Mouse (Mus musculus) liver, adult 2 months (tissue): ENCODE measurements around the gene Etfa. TPM values are rescaled to one million over a fixed set of nuclear protein-coding genes. Genes with fewer than 3 reads are reported as not detected.

Source experiments
- DNase-seq: peaks from one replicate; pipeline ENCODE4 v3.0.0-alpha.2; 2011; ENCODE audit warnings: low read depth, low spot score; ENCODE audit errors: extremely low read depth
- H3K27ac ChIP-seq: fragments of 200-500 bp; replicated peaks from 2 replicates; pipeline ENCODE4 v1.5.1; 2012; ENCODE audit warnings: low read depth, mild to moderate bottlenecking, control low read depth, inconsistent platforms, low read length; ENCODE audit not compliant: insufficient read depth
- H3K27me3 ChIP-seq: fragments of 200-500 bp; 2 replicates; pipeline ENCODE4 v1.6.1; 2012; ENCODE audit warnings: mild to moderate bottlenecking, moderate library complexity, low read length, inconsistent platforms; ENCODE audit not compliant: control insufficient read depth, insufficient read depth
- H3K36me3 ChIP-seq: fragments of 200-500 bp; 2 replicates; pipeline ENCODE4 v1.6.1; 2012; ENCODE audit warnings: low read length, inconsistent platforms; ENCODE audit not compliant: control insufficient read depth, insufficient read depth
- H3K4me1 ChIP-seq: fragments of 200-500 bp; 2 replicates; pipeline ENCODE4 v1.6.1; 2011; ENCODE audit warnings: low read length; ENCODE audit not compliant: control insufficient read depth, insufficient read depth
- H3K4me3 ChIP-seq: fragments of 200-500 bp; 2 replicates; pipeline ENCODE4 v1.5.1; 2011; ENCODE audit warnings: low read depth, mild to moderate bottlenecking, control low read depth, low read length, moderate library complexity; ENCODE audit not compliant: insufficient read depth
- H3K79me2 ChIP-seq: fragments of 200-500 bp; 2 replicates; pipeline ENCODE4 v1.6.1; 2012; ENCODE audit warnings: inconsistent platforms, mild to moderate bottlenecking, low read length, moderate library complexity; ENCODE audit not compliant: control insufficient read depth, insufficient read depth
- H3K9ac ChIP-seq: fragments of 200-500 bp; 2 replicates; pipeline ENCODE4 v1.6.1; 2012; ENCODE audit warnings: low read depth, mild to moderate bottlenecking, control low read depth, inconsistent platforms, low read length
- CTCF ChIP-seq: fragments of 200-500 bp; IDR thresholded peaks from 2 replicates; pipeline ENCODE4 v1.5.1; 2011; ENCODE audit warnings: low read depth, low read length, control low read depth
- POLR2A ChIP-seq: fragments of 200-500 bp; IDR thresholded peaks from 2 replicates; pipeline ENCODE4 v1.6.1; 2011; ENCODE audit warnings: low read length, control low read depth; ENCODE audit not compliant: insufficient read depth; ENCODE audit errors: extremely low read depth
- WGBS: fragments of 180-500 bp; shearing (Covaris S2); methylation state at CpG from one replicate; pipeline ENCODE4 v1.1.7; 2018; 5-methylcytosine and 5-hydroxymethylcytosine counted together
- polyA plus RNA-seq: library from polyadenylated mRNA; depleted of rRNA; stranded (reverse); fragments of >200 nt; gene quantifications from 2 replicates; pipeline ENCODE4 v1.2.3, GENCODE M21; 2012
- total RNA-seq: library from RNA; depleted of rRNA; stranded (reverse); fragments of >200 nt; gene quantifications from 2 replicates; pipeline ENCODE4 v1.2.3, GENCODE M21; 2014

Gene Etfa
- total and polyA plus RNA-seq, 2 experiments = 187 to 256 TPM

DNA sequence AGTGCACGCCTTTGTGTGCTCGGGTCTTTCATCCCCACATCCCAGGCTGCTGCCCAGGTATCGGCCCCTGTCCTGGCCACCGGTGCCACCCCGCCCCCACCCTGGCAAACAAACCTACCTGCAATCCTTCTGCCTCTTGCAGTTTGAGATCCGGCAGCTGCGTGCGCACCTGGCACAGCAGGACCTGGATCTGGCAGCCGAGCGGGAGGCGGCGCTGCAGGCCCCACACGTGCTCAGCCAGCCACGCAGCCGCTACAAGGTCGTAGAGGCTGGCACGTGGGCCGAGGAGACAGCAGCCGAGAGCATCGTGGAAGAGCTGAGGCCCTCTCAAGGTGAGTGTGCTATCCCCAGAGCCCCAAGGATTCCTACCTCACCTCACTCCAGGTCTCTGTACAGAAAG lies 81.9 kb downstream of the Etfa start:
- Histone ChIP-seq H3K79me2 (no peaks in the 10 kb centered on the region), H3K36me3 (no peaks in the 10 kb centered on the region), H3K4me3 (peak overlapping the region; percentile 21; the same call in 1 of the 2 replicates), H3K4me1 (peaks cover 3% of the 10 kb centered on the region; the same call in 1 of the 2 replicates), H3K27me3 (no peaks in the 10 kb centered on the region), H3K27ac (no peak overlapping the region), H3K9ac (no peak overlapping the region)
- 19% methylated on average over 20 of the region's 20 CpGs for WGBS
- peak; percentile 73 for DNase-seq
- TF ChIP-seq POLR2A (no peak), CTCF (0 out of 2 replicates have a peak, but pooled peaks have one; percentile 7)

DNA sequence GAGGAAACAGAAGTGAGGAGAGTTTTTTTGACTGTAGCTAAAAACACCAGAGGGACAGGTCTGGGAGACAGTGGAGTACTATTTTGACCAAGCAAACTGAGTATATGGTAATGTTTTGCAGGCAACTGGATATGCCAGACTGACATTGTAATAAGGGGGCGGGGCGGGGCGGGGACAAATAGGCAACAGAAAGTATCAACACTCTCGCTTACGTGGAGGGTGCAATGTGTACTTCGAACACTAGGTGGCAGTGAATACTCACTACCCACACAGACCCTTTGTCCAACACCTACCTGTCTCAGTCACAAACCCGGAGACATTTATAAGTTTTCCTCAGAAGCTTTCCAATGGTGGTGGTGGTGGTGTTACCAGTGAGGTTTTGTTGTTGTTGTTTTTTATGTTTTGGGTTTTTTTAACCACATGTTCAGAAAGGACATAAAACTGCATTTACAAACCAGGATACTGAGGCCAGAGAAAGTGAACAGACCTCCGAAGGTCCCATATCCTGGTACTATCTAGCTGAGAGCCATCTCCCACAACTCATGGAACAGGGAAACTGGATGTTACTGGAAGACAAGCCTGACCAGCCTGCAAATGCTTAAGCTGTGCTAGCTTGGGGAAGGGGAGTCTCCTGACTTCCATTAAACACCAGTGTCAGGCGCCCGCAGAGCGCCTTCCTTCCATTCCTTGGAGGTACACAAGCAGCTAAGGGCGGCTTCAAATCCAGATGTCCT lies 82.6 kb downstream of the Etfa start:
- Histone ChIP-seq H3K27me3 (no peaks in the 10 kb centered on the region), H3K36me3 (no peaks in the 10 kb centered on the region), H3K79me2 (no peaks in the 10 kb centered on the region), H3K4me3 (no peak overlapping the region), H3K9ac (no peak overlapping the region), H3K27ac (no peak overlapping the region), H3K4me1 (peaks cover 3% of the 10 kb centered on the region; the same call in 1 of the 2 replicates)
- TF ChIP-seq CTCF (peak; percentile 60), POLR2A (no peak)
- DNase-seq = peak; percentile 83
- 32% methylated on average over 12 of the region's 12 CpGs for WGBS

DNA sequence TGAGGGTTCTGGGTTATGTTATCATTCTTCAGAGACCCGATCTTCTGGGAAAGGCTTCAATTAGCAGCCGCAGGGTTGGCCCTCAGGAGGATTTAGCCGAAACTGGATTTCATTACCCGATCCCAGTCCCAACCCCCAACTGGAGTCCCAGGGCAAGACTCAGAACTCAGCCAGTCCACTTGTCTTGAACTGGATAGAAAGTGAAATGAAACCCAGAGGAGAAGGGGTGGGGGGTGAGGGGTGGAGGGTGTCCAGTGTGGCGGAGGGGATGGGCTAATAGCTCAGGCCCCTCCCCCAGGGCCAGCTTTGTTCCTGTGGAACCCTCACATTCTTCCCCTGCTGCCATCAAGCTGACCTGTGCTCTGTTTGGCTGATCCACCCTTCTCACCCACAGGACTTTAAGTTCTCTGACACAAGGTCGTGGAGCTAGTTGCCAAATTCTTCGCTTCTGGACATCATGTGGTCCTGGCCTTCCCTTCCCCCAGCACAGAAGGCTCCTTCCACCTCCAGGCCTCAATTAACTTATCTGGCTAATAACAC lies 86.7 kb downstream of the Etfa start:
- DNase-seq = no peak
- H3K79me2 ChIP-seq = no peaks in the 10 kb centered on the region
- H3K9ac ChIP-seq = no peak overlapping the region
- H3K4me1 ChIP-seq = peaks cover 2% of the 10 kb centered on the region; the same call in 1 of the 2 replicates
- no peak for TF ChIP-seq POLR2A
- no peak for TF ChIP-seq CTCF
- no peak overlapping the region for H3K27ac ChIP-seq
- H3K4me3 ChIP-seq = no peak overlapping the region
- WGBS = 73% methylated on average over 7 of the region's 7 CpGs
- no peaks in the 10 kb centered on the region for H3K27me3 ChIP-seq
- H3K36me3 ChIP-seq = no peaks in the 10 kb centered on the region

DNA sequence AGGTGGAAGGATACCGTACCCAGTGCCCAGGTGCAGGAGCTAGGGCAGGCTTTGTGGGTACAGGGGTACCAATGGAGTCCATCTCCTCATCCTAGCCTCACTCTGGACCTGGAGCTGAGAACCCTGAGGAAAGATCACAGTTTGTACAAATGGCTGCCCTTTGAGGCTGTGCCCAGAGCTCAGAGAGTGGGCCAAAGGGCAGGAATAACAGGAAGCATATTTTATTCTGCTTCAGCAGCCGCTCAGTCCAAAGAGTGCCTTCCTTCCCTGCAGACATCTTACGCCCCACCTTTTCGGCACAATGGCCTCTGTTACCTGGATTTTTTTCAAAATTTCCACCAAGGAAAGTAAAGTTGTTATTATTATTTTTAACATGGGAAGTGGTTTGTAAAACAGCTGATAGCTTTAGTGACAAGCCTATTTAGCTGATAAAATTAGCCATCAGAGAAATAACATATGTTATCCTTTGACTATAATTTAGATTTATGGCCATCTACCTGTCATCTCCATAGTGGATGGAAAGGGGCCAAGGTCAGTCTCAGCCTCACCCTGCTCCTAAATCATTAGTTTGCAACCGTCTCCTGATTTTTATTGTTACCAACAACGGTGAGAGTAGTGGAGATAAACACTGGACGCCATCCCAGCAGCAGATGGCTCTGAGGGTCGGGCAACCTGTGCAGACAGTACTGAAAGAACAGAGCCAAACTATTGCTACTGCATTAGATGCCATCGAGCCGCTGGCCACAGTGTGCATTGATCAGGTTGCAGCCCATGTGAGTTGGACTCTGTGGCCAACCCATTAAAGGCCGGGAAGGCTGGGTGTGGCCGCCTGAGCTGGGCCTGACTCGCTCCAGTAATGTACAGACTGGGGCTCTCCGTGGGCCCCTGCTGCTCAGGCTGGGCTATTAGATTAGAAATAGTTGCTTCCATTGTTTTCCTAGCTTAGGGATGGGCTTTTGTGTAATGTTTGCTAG lies 88.3 kb downstream of the Etfa start:
- WGBS = 67% methylated on average over 14 of the region's 14 CpGs
- Histone ChIP-seq H3K4me3 (no peak overlapping the region), H3K79me2 (no peaks in the 10 kb centered on the region), H3K9ac (no peak overlapping the region), H3K36me3 (no peaks in the 10 kb centered on the region), H3K4me1 (no peaks in the 10 kb centered on the region), H3K27me3 (no peaks in the 10 kb centered on the region), H3K27ac (no peak overlapping the region)
- TF ChIP-seq CTCF = no peak
- no peak for TF ChIP-seq POLR2A
- DNase-seq = peak; percentile 5

DNA sequence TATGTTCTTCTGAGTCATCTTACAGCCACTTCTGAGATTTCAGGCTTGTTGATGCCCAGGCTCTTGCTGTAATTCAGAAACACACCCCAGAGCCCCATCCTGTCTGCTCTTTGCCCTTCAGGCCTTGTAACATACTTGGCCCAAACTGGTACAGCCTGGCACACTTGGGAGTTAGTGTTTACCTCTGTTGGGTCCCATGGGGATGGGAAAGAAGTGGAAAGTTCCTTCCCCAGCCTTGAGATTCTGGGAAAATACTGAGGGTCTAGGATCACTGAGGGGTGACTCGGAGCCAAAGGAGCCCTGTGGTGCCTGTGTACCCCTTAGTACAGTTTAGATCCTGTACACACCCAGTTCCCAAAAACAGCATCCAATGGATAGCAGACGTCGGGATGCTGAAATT lies 90.3 kb downstream of the Etfa start:
- Histone ChIP-seq H3K36me3 (no peaks in the 10 kb centered on the region), H3K9ac (no peak overlapping the region), H3K27me3 (no peaks in the 10 kb centered on the region), H3K27ac (no peak overlapping the region), H3K4me1 (no peaks in the 10 kb centered on the region), H3K4me3 (no peak overlapping the region), H3K79me2 (no peaks in the 10 kb centered on the region)
- 98% methylated on average over 3 of the region's 3 CpGs for WGBS
- peak; percentile 14 for DNase-seq
- TF ChIP-seq POLR2A = no peak
- no peak for TF ChIP-seq CTCF
